In genomic region chr1:33907421-33908190, GRCm38 (mm10) we compare ENCODE assay signal across 8 mouse cellular contexts. TPM values are rescaled to one million over a fixed set of nuclear protein-coding genes. Genes with fewer than 3 reads are reported as not detected.
A peak's percentile ranks its signal among the peaks of the same experiment; 100 is the strongest.
DNase-seq lines count a peak whose midpoint lies in the region; ATAC-seq and TF ChIP-seq lines count a peak whose summit lies in the region.

Gene Bend6 (minus strand): TSS chr1:33907816.

- H3K36me3 ChIP-seq in kidney, adult 2 months (ENCODE audit: control insufficient read depth, insufficient read depth, low read length): no peaks in the 10 kb centered on the region
- H3K36me3 ChIP-seq in hindbrain, embryonic 14.5 days (replicated peaks; ENCODE audit: control insufficient read depth, insufficient read depth): no peaks in the 10 kb centered on the region

- H3K27me3 ChIP-seq in kidney, adult 2 months (replicated peaks; ENCODE audit: control insufficient read depth, insufficient read depth, low read length): peaks cover 4% of the 10 kb centered on the region
- no peaks in the 10 kb centered on the region for H3K27me3 ChIP-seq in hindbrain, embryonic 14.5 days (ENCODE audit: control insufficient read depth, insufficient read depth, low read length)

- peak; percentile 40; the same call in 1 of the 2 replicates for ATAC-seq in common myeloid progenitor, adult 5-6 weeks (replicated peaks; ENCODE audit: low read depth, poor library complexity, severe bottlenecking)
- peak; percentile 87 for ATAC-seq in hindbrain, embryonic 14.5 days (ENCODE audit: low FRiP score)
- ATAC-seq in megakaryocyte, adult 5-6 weeks (ENCODE audit: poor library complexity, severe bottlenecking): peak; percentile 66

- intact Hi-C loops in left cerebral cortex, postnatal 10 days (cut with DNase I): loop anchor here (5.0 kb wide), 1 partner anchor 55 kb away; no protein-coding TSS in a partner anchor

- H3K4me1 ChIP-seq in kidney, adult 2 months (ENCODE audit: control insufficient read depth, insufficient read depth, low read length): no peaks in the 10 kb centered on the region
- peaks cover 13% of the 10 kb centered on the region; the same call in 1 of the 2 replicates for H3K4me1 ChIP-seq in hindbrain, embryonic 14.5 days (replicated peaks; ENCODE audit: control insufficient read depth, insufficient read depth, low read length)

- peak within 1 kb of the TSS; percentile 78 for H3K4me2 ChIP-seq in hindbrain, embryonic 14.5 days (replicated peaks)

- no peak within 1 kb of the TSS for H3K27ac ChIP-seq in kidney, adult 2 months (ENCODE audit: insufficient read depth, low read depth, low read length)
- H3K27ac ChIP-seq in hindbrain, embryonic 14.5 days: peak within 1 kb of the TSS; percentile 92

- peak within 1 kb of the TSS; percentile 56 for H3K4me3 ChIP-seq in kidney, adult 2 months (ENCODE audit: insufficient read depth, low read depth, low read length)
- H3K4me3 ChIP-seq in hindbrain, embryonic 14.5 days (replicated peaks; ENCODE audit: low read length): peak within 1 kb of the TSS; percentile 69

- 2% methylated on average over 108 of the region's 110 CpGs for WGBS in kidney, adult 2 months
- 1% methylated on average over 64 of the region's 110 CpGs for whole genome bisulfite sequencing in hindbrain, embryonic 14.5 days

- TF ChIP-seq POLR2A in kidney, adult 2 months (IDR thresholded peaks at IDR 0.05; ENCODE audit: low read depth, low read length): no peak

- TF ChIP-seq CTCF in kidney, adult 2 months (conservative IDR thresholded peaks at IDR 0.05; ENCODE audit: insufficient read depth, insufficient read length, low read depth, low read length): no peak

- peak within 1 kb of the TSS; percentile 74 for H3K9ac ChIP-seq in hindbrain, embryonic 14.5 days

- peak; percentile 24 for DNase-seq in kidney, adult 2 months
- no peak for DNase-seq in kidney, adult 9 months
- peak; percentile 50 for DNase-seq in gastrocnemius, adult 18-20 months (ENCODE audit: low spot score)
- peak; percentile 79 for DNase-seq in hindbrain, embryonic 14.5 days (ENCODE audit: low spot score)
- peak; percentile 55 to 87 for DNase-seq in left cerebral cortex, postnatal 10 days (ENCODE audit: extremely low spot score in 1 of 2, low spot score in 2 of 2)
- peak; percentile 63 to 67 for DNase-seq in right cerebral cortex, postnatal 36 days (ENCODE audit: low spot score in 2 of 2)

- no peaks in the 10 kb centered on the region for H3K9me3 ChIP-seq in hindbrain, embryonic 14.5 days (ENCODE audit: control insufficient read depth, low read length)

RNA-seq across cellular contexts. Expression of gene Bend6, which starts in this region (rescaled TPM):
- 0.16 TPM in 2 replicates for polyA plus RNA-seq in kidney, adult 2 months (2012; rRNA removed)
- not detected in 2 replicates for total RNA-seq in common myeloid progenitor, adult 5-6 weeks (2017)
- 1 to 10 TPM; 4.8 to 5.1 TPM for total RNA-seq in gastrocnemius, adult 18-20 months (2021)
- polyA plus RNA-seq in hindbrain, embryonic 14.5 days (2014; fragmentation: Nextera tagmentation; extraction: Ambion mirVana): 55.9 and 75.5 TPM in 2 replicates
- total RNA-seq in left cerebral cortex, postnatal 10 days (2021): 100 to 1,000 TPM; 178 to 184 TPM
- total RNA-seq in megakaryocyte, adult 5-6 weeks (2015): not detected in 2 replicates
- total RNA-seq in megakaryocyte, adult 5-6 weeks (2017): 0.77 TPM in 1 of 2 replicates, not detected in the other

Comparison
In these comparisons a context has a peak if more than half of its experiments do, and no peak if none do; other contexts are left out.
1. RNA of gene Bend6 (total RNA-seq): 178 to 184 TPM in left cerebral cortex, postnatal 10 days; 4.8 to 5.1 TPM in gastrocnemius, adult 18-20 months, not detected in common myeloid progenitor, adult 5-6 weeks and 0.77 TPM in megakaryocyte, adult 5-6 weeks; every median in the first group is over 10 times any median in the second.
2. RNA of gene Bend6 (polyA plus RNA-seq): 55.9 to 75.5 TPM in hindbrain, embryonic 14.5 days; 0.16 TPM in kidney, adult 2 months; every median in the first group is over 10 times any median in the second.
3. Peak in DNase-seq and H3K4me3 ChIP-seq in kidney, adult 2 months; RNA of the gene not detected or under 1 TPM.
4. Peak in ATAC-seq in common myeloid progenitor, adult 5-6 weeks; RNA of the gene not detected or under 1 TPM.
5. Peak in ATAC-seq in megakaryocyte, adult 5-6 weeks; RNA of the gene not detected or under 1 TPM.
6. Peak in every context shown above with its lines, with median percentiles within 50 percentile points of each other: ATAC-seq.